Mouse (Mus musculus) G1E (cell line): ENCODE measurements around the gene Slc9a3r2. TPM values are rescaled to one million over a fixed set of nuclear protein-coding genes. Genes with fewer than 3 reads are reported as not detected.

ENCODE experiments used
- ATAC-seq: 2 replicates; pipeline ENCODE4 v1.8.0; 2016; ENCODE audit warnings: mild to moderate bottlenecking; ENCODE audit not compliant: insufficient number of reproducible peaks, poor library complexity, low FRiP score, severe bottlenecking; ENCODE audit errors: extremely low read depth
- DNase-seq: peaks from one replicate; pipeline ENCODE4 v3.0.0; 2012; ENCODE audit warnings: low spot score
- H3K27me3 ChIP-seq: 2 replicates; pipeline ENCODE4 v1.6.1; 2012; ENCODE audit warnings: mild to moderate bottlenecking, low read length, inconsistent platforms; ENCODE audit not compliant: insufficient read depth
- H3K36me3 ChIP-seq: replicated peaks from 2 replicates; pipeline ENCODE3; 2012; ENCODE audit warnings: mild to moderate bottlenecking, inconsistent platforms
- H3K4me1 ChIP-seq: 2 replicates; pipeline ENCODE4 v1.6.1; 2012; ENCODE audit warnings: low read depth, low read length, inconsistent platforms, mixed read lengths; ENCODE audit not compliant: insufficient read depth
- H3K4me3 ChIP-seq: 2 replicates; pipeline ENCODE4 v1.5.1; 2012; ENCODE audit warnings: low read depth, mild to moderate bottlenecking, inconsistent platforms, low read length, moderate library complexity, mixed read lengths
- H3K9me3 ChIP-seq: replicated peaks from 2 replicates; pipeline ENCODE4 v1.6.1; 2012; ENCODE audit warnings: inconsistent platforms
- CTCF ChIP-seq: IDR thresholded peaks from 2 replicates; pipeline ENCODE4 v1.5.1; 2012; ENCODE audit warnings: low read depth, low read length, inconsistent platforms, mixed read lengths
- GATA1 ChIP-seq: IDR thresholded peaks from 2 replicates; pipeline ENCODE4 v1.6.1; 2012; ENCODE audit warnings: borderline replicate concordance, low read length, inconsistent platforms, mixed read lengths
- GATA2 ChIP-seq: IDR thresholded peaks from 2 replicates; pipeline ENCODE4 v1.6.1; 2012; ENCODE audit warnings: low read depth, low read length, inconsistent platforms, borderline replicate concordance
- POLR2AphosphoS5 ChIP-seq: IDR thresholded peaks from 2 replicates; pipeline ENCODE4 v1.6.1; 2012; ENCODE audit warnings: low read depth, low read length, inconsistent platforms; ENCODE audit not compliant: insufficient replicate concordance
- TAL1 ChIP-seq: conservative IDR thresholded peaks from 2 replicates; pipeline ENCODE4 v1.6.1; 2012; ENCODE audit warnings: low read depth, low read length, inconsistent platforms, mixed read lengths
- polyA plus RNA-seq: library from polyadenylated mRNA; stranded (reverse); fragments of >175 nt; gene quantifications from 2 replicates; pipeline ENCODE4 v1.2.3, GENCODE M21; 2012
- total RNA-seq, 2 experiments: library from RNA; stranded (forward) in 1 of 2; stranded (reverse) in 1 of 2; fragments of 200-1000 nt in 1 of 2; fragments of >200 nt in 1 of 2; fragmentation: Nextera tagmentation in 1 of 2; gene quantifications; 2 replicates each; pipeline ENCODE4 v1.2.3; 2014 to 2017

The Slc9a3r2 gene
- total and polyA plus RNA-seq, 3 experiments = 0.07 to 0.16 TPM; not detected in 1

GRCm38 (mm10) chr17:24625472-24625871, 24.7 kb downstream of the Slc9a3r2 start:
- no peak for ATAC-seq
- Histone ChIP-seq H3K36me3 (peaks cover 97% of the 10 kb centered on the region), H3K9me3 (no peaks in the 10 kb centered on the region), H3K27me3 (no peaks in the 10 kb centered on the region), H3K4me3 (no peak overlapping the region), H3K4me1 (peaks cover 17% of the 10 kb centered on the region)
- no peak for TF ChIP-seq POLR2AphosphoS5
- TF ChIP-seq GATA1 = no peak
- TF ChIP-seq GATA2 = no peak
- TF ChIP-seq TAL1 = no peak
- no peak for TF ChIP-seq CTCF
- DNase-seq = no peak

GRCm38 (mm10) chr17:24617561-24618194, 32.4 kb downstream of the Slc9a3r2 start:
- Histone ChIP-seq H3K27me3 (no peaks in the 10 kb centered on the region), H3K4me1 (peaks cover 31% of the 10 kb centered on the region), H3K4me3 (peak overlapping the region; percentile 52; the same call in 1 of the 2 replicates), H3K36me3 (peaks cover 93% of the 10 kb centered on the region), H3K9me3 (no peaks in the 10 kb centered on the region)
- no peak for TF ChIP-seq GATA1
- no peak for TF ChIP-seq TAL1
- no peak for TF ChIP-seq POLR2AphosphoS5
- no peak for TF ChIP-seq GATA2
- TF ChIP-seq CTCF = no peak
- DNase-seq = peak; percentile 95
- ATAC-seq = peak; percentile 88

GRCm38 (mm10) chr17:24610711-24611110, 39.4 kb downstream of the Slc9a3r2 start:
- TF ChIP-seq GATA1 = no peak
- TF ChIP-seq CTCF = no peak
- TF ChIP-seq TAL1 = no peak
- TF ChIP-seq GATA2 = no peak
- no peak for TF ChIP-seq POLR2AphosphoS5
- H3K4me3 ChIP-seq = no peak overlapping the region
- no peak for ATAC-seq
- peaks cover 14% of the 10 kb centered on the region for H3K4me1 ChIP-seq
- DNase-seq = no peak
- no peaks in the 10 kb centered on the region for H3K27me3 ChIP-seq
- H3K9me3 ChIP-seq = no peaks in the 10 kb centered on the region
- peaks cover 81% of the 10 kb centered on the region for H3K36me3 ChIP-seq

GRCm38 (mm10) chr17:24608874-24609273, 41.3 kb downstream of the Slc9a3r2 start:
- Histone ChIP-seq H3K4me1 (peaks cover 31% of the 10 kb centered on the region), H3K36me3 (peaks cover 81% of the 10 kb centered on the region), H3K27me3 (no peaks in the 10 kb centered on the region), H3K4me3 (no peak overlapping the region), H3K9me3 (no peaks in the 10 kb centered on the region)
- DNase-seq = no peak
- TF ChIP-seq GATA2 (no peak), POLR2AphosphoS5 (no peak), GATA1 (no peak), TAL1 (no peak), CTCF (no peak)
- no peak for ATAC-seq

- no peaks in the 10 kb centered on the region for H3K27me3 ChIP-seq
- no peak for TF ChIP-seq GATA2
- no peak for TF ChIP-seq TAL1
- no peak for TF ChIP-seq CTCF
- TF ChIP-seq GATA1 = no peak
- no peak for TF ChIP-seq POLR2AphosphoS5
- DNase-seq (no peak), ATAC-seq (no peak)
- peaks cover 78% of the 10 kb centered on the region for H3K36me3 ChIP-seq
- peaks cover 32% of the 10 kb centered on the region for H3K4me1 ChIP-seq
- no peaks in the 10 kb centered on the region for H3K9me3 ChIP-seq
- H3K4me3 ChIP-seq = no peak overlapping the region
These were observed 41.8 kb downstream of the Slc9a3r2 start for GRCm38 (mm10) chr17:24608370-24608769.

GRCm38 (mm10) chr17:24604557-24604956, 45.6 kb downstream of the Slc9a3r2 start:
- H3K36me3 ChIP-seq = peaks cover 94% of the 10 kb centered on the region
- H3K9me3 ChIP-seq = no peaks in the 10 kb centered on the region
- TF ChIP-seq TAL1 = no peak

More at GRCm38 (mm10) chr17:24604557-24604956, 45.6 kb downstream of the Slc9a3r2 start:
- no peak overlapping the region for H3K4me3 ChIP-seq
- H3K27me3 ChIP-seq = no peaks in the 10 kb centered on the region
- DNase-seq = no peak
- H3K4me1 ChIP-seq = peaks cover 21% of the 10 kb centered on the region
- ATAC-seq = no peak
